20 mouse cellular contexts compared by ENCODE assay signal in the genomic region with DNA sequence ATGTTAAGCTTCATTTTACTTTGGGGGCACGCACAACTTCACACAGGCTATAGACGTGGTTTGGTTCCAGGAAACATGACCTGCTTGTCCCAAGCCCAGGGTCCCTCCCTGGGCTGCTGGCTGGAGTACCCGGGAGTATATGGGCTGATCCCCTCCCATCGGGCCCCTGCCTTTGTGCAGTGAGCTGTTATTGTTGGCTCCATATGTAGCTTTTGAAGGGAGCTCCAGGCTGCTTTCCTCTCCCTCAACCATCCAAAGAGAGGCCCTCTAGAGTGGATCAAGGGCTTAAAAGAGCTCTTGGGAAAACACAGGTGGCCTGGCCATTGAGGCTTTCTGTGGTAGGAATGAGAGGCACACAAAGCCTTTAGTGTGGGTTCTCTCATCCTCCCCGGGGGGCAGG.
DNase-seq lines count a peak whose midpoint lies in the region; ATAC-seq and TF ChIP-seq lines count a peak whose summit lies in the region.
"Had no signal": no experiment of that assay in that cellular context is flagged by ENCODE, and none has a peak within 500 bp of the region (broad histone marks: within the 10 kb centered on the region; RNA-seq: fewer than 3 reads in every experiment).

No protein-coding gene starts in this region.

- TF ChIP-seq CTCF in stomach, postnatal 0 days (IDR thresholded peaks at IDR 0.05; ENCODE audit: low read depth), result no peak

- H3K4me2 ChIP-seq in forebrain, embryonic 15.5 days (replicated peaks), result no peak overlapping the region
- H3K4me2 ChIP-seq in kidney, embryonic 14.5 days (replicated peaks; ENCODE audit: low read depth, low read length), result no peak overlapping the region
- no peak overlapping the region for H3K4me2 ChIP-seq in stomach, embryonic 16.5 days (ENCODE audit: low read depth, low read length)
- no peak overlapping the region for H3K4me2 ChIP-seq in stomach, postnatal 0 days (replicated peaks; ENCODE audit: low read depth)
- H3K4me2 ChIP-seq: forebrain, embryonic 13.5 days; liver, embryonic 11.5 days had no signal

- H3K27me3 ChIP-seq in forebrain, embryonic 10.5 days (ENCODE audit: poor library complexity, severe bottlenecking), result peaks cover 6% of the 10 kb centered on the region; the same call in 1 of the 2 replicates
- no peaks in the 10 kb centered on the region for H3K27me3 ChIP-seq in forebrain, embryonic 15.5 days
- no peaks in the 10 kb centered on the region for H3K27me3 ChIP-seq in kidney, embryonic 14.5 days (ENCODE audit: control insufficient read depth, insufficient read depth, low read length)
- no peaks in the 10 kb centered on the region for H3K27me3 ChIP-seq in stomach, embryonic 16.5 days (ENCODE audit: control insufficient read depth, insufficient read depth, low read length)
- no peaks in the 10 kb centered on the region for H3K27me3 ChIP-seq in stomach, postnatal 0 days (ENCODE audit: control insufficient read depth, insufficient read depth, low read length)
- H3K27me3 ChIP-seq: forebrain, embryonic 13.5 days had no signal

- no peaks in the 10 kb centered on the region for H3K36me3 ChIP-seq in forebrain, embryonic 10.5 days (replicated peaks)
- no peaks in the 10 kb centered on the region for H3K36me3 ChIP-seq in forebrain, embryonic 15.5 days
- H3K36me3 ChIP-seq in kidney, embryonic 14.5 days (ENCODE audit: control insufficient read depth, insufficient read depth, low read length), result no peaks in the 10 kb centered on the region
- H3K36me3 ChIP-seq in stomach, embryonic 16.5 days (ENCODE audit: control insufficient read depth, insufficient read depth, low read length), result no peaks in the 10 kb centered on the region
- H3K36me3 ChIP-seq in stomach, postnatal 0 days (ENCODE audit: control insufficient read depth, insufficient read depth, low read length), result no peaks in the 10 kb centered on the region

- H3K4me1 ChIP-seq in forebrain, embryonic 10.5 days, result peaks cover 34% of the 10 kb centered on the region
- H3K4me1 ChIP-seq in forebrain, embryonic 15.5 days, result peaks cover 4% of the 10 kb centered on the region; the same call in 1 of the 2 replicates
- H3K4me1 ChIP-seq in kidney, embryonic 14.5 days (ENCODE audit: control insufficient read depth, insufficient read depth, low read length), result 0 out of 2 replicates have a peak, but pooled peaks cover 3% of the 10 kb centered on the region
- peaks cover 5% of the 10 kb centered on the region; the same call in 1 of the 2 replicates for H3K4me1 ChIP-seq in stomach, embryonic 16.5 days (ENCODE audit: control insufficient read depth, insufficient read depth, low read length)
- H3K4me1 ChIP-seq in stomach, postnatal 0 days (replicated peaks; ENCODE audit: control insufficient read depth, insufficient read depth), result no peaks in the 10 kb centered on the region

- no peak for TF ChIP-seq EP300 in stomach, postnatal 0 days (optimal IDR thresholded peaks at IDR 0.05)

- 49% methylated on average over 5 of the region's 5 CpGs for WGBS in forebrain, embryonic 10.5 days
- WGBS in forebrain, embryonic 15.5 days, result 27% methylated on average over 5 of the region's 5 CpGs
- 60% methylated on average over 5 of the region's 5 CpGs for WGBS in kidney, embryonic 14.5 days
- WGBS in stomach, embryonic 16.5 days, result 64% methylated on average over 5 of the region's 5 CpGs
- 51% methylated on average over 5 of the region's 5 CpGs for WGBS in stomach, postnatal 0 days

- no peak overlapping the region for H3K9ac ChIP-seq in forebrain, embryonic 15.5 days (replicated peaks)
- H3K9ac ChIP-seq in kidney, embryonic 14.5 days (ENCODE audit: low read depth, low read length), result no peak overlapping the region
- no peak overlapping the region for H3K9ac ChIP-seq in stomach, embryonic 16.5 days (ENCODE audit: low read length)
- H3K9ac ChIP-seq in stomach, postnatal 0 days (ENCODE audit: low read length), result no peak overlapping the region; the same call in 1 of the 2 replicates
- H3K9ac ChIP-seq: forebrain, embryonic 13.5 days had no signal

- DNase-seq in forebrain, embryonic 10.5 days (ENCODE audit: extremely low spot score, low spot score), result no peak
- no peak for DNase-seq in kidney, postnatal 25 days
- DNase-seq in stomach, postnatal 0 days (ENCODE audit: low spot score), result no peak
- DNase-seq in layer of hippocampus, adult 9-11 months, result no peak
- no peak for DNase-seq in c-Kit-positive CD71-positive TER-119-positive erythroid progenitor cells, embryonic 14.5 days (ENCODE audit: low spot score)
- DNase-seq: cerebellum, adult 9-11 months; gastrocnemius, postnatal 36 days; heart, postnatal 10 days; kidney, adult 8-10 months; midbrain, embryonic 14.5 days; thymus, postnatal 4 days had no signal

- H3K4me3 ChIP-seq in forebrain, embryonic 10.5 days, result no peak overlapping the region
- no peak overlapping the region for H3K4me3 ChIP-seq in forebrain, embryonic 15.5 days
- H3K4me3 ChIP-seq in kidney, embryonic 14.5 days (ENCODE audit: low read length), result no peak overlapping the region
- H3K4me3 ChIP-seq in stomach, embryonic 16.5 days (replicated peaks; ENCODE audit: low read length), result no peak overlapping the region
- no peak overlapping the region for H3K4me3 ChIP-seq in stomach, postnatal 0 days (ENCODE audit: low read depth, low read length)
- H3K4me3 ChIP-seq: forebrain, embryonic 13.5 days; layer of hippocampus, adult 2 months had no signal

- no peaks in the 10 kb centered on the region for H3K9me3 ChIP-seq in forebrain, embryonic 10.5 days
- no peaks in the 10 kb centered on the region for H3K9me3 ChIP-seq in forebrain, embryonic 15.5 days
- no peaks in the 10 kb centered on the region for H3K9me3 ChIP-seq in kidney, embryonic 14.5 days (ENCODE audit: control insufficient read depth, low read length)
- H3K9me3 ChIP-seq in stomach, embryonic 16.5 days (replicated peaks; ENCODE audit: control insufficient read depth, low read length), result no peaks in the 10 kb centered on the region
- no peaks in the 10 kb centered on the region for H3K9me3 ChIP-seq in stomach, postnatal 0 days (ENCODE audit: control insufficient read depth, low read length)
- H3K9me3 ChIP-seq: forebrain, embryonic 13.5 days; G1E had no signal

- ATAC-seq in forebrain, embryonic 15.5 days (replicated peaks), result no peak
- peak; percentile 63; the same call in 1 of the 2 replicates for ATAC-seq in kidney, embryonic 14.5 days (ENCODE audit: low FRiP score, low TSS enrichment)
- ATAC-seq in stomach, embryonic 16.5 days (ENCODE audit: insufficient read depth, low FRiP score), result peak; percentile 48; the same call in 1 of the 2 replicates
- ATAC-seq in stomach, postnatal 0 days (ENCODE audit: low FRiP score, low TSS enrichment), result no peak
- ATAC-seq: CD4-positive, CD25-positive, alpha-beta regulatory T cell, adult 4 months; forebrain, embryonic 13.5 days; hindbrain, postnatal 0 days had no signal

- 0 out of 2 replicates have a peak overlapping the region, but pooled peaks have one; percentile 5 for H3K27ac ChIP-seq in forebrain, embryonic 10.5 days
- H3K27ac ChIP-seq in forebrain, embryonic 15.5 days (replicated peaks), result no peak overlapping the region
- H3K27ac ChIP-seq in kidney, embryonic 14.5 days (ENCODE audit: low read depth, low read length), result 0 out of 2 replicates have a peak overlapping the region, but pooled peaks have one; percentile 14
- peak overlapping the region; percentile 3; the same call in 1 of the 2 replicates for H3K27ac ChIP-seq in stomach, embryonic 16.5 days (ENCODE audit: low read length)
- no peak overlapping the region; the same call in 1 of the 2 replicates for H3K27ac ChIP-seq in stomach, postnatal 0 days (replicated peaks)
- H3K27ac ChIP-seq: forebrain, embryonic 13.5 days; hindbrain, postnatal 0 days; layer of hippocampus, adult 2 months had no signal

Comparison
In these comparisons a context has a peak if more than half of its experiments do, and no peak if none do; other contexts are left out.
1. H3K27ac ChIP-seq: peak in forebrain, embryonic 10.5 days (single experiment), kidney, embryonic 14.5 days (single experiment) and stomach, embryonic 16.5 days (single experiment); none in forebrain, embryonic 15.5 days (single experiment) and stomach, postnatal 0 days (single experiment).
2. ATAC-seq: peak in kidney, embryonic 14.5 days (single experiment) and stomach, embryonic 16.5 days (single experiment); none in forebrain, embryonic 15.5 days (single experiment) and stomach, postnatal 0 days (single experiment).